Mouse (Mus musculus): ENCODE results near the gene Mst1. TPM values are rescaled to one million over a fixed set of nuclear protein-coding genes. Genes with fewer than 3 reads are reported as not detected.

The Mst1 gene
- total and polyA plus RNA-seq, 2 experiments from 2014 or later, result not detected

GRCm38 (mm10) chr9:108071801-108072200 lies 8.4 kb upstream of the Mst1 start:
- no peak overlapping the region for H3K9ac ChIP-seq (replicated peaks; ENCODE audit: low read length, poor library complexity, severe bottlenecking)
- TF ChIP-seq CTCF (IDR thresholded peaks at IDR 0.05), result no peak
- H3K4me3 ChIP-seq (ENCODE audit: low read depth, low read length), result no peak overlapping the region
- H3K9me3 ChIP-seq (ENCODE audit: low read length), result no peaks in the 10 kb centered on the region
- no peaks in the 10 kb centered on the region for H3K27me3 ChIP-seq (ENCODE audit: insufficient read depth, low read length)
- DNase-seq (ENCODE audit: low spot score) (no peak), ATAC-seq (ENCODE audit: low FRiP score) (no peak)
- no peaks in the 10 kb centered on the region for H3K4me1 ChIP-seq (ENCODE audit: insufficient read depth, low read length)
- H3K36me3 ChIP-seq (ENCODE audit: insufficient read depth, low read length), result peaks cover 24% of the 10 kb centered on the region
- H3K27ac ChIP-seq (ENCODE audit: low read depth, low read length), result no peak overlapping the region
- WGBS, result 91% methylated on average over 4 of the region's 4 CpGs
- H3K4me2 ChIP-seq (ENCODE audit: low read depth, low read length, poor library complexity, severe bottlenecking), result no peak overlapping the region

- Histone ChIP-seq H3K4me2 (ENCODE audit: low read depth, low read length, poor library complexity, severe bottlenecking) (no peak overlapping the region), H3K4me3 (ENCODE audit: low read depth, low read length) (no peak overlapping the region), H3K4me1 (ENCODE audit: insufficient read depth, low read length) (no peaks in the 10 kb centered on the region), H3K9ac (replicated peaks; ENCODE audit: low read length, poor library complexity, severe bottlenecking) (0 out of 2 replicates have a peak overlapping the region, but pooled peaks have one; percentile 13), H3K36me3 (ENCODE audit: insufficient read depth, low read length) (peaks cover 24% of the 10 kb centered on the region), H3K27ac (ENCODE audit: low read depth, low read length) (no peak overlapping the region), H3K9me3 (ENCODE audit: low read length) (no peaks in the 10 kb centered on the region), H3K27me3 (ENCODE audit: insufficient read depth, low read length) (no peaks in the 10 kb centered on the region)
- ATAC-seq (ENCODE audit: low FRiP score) (no peak), DNase-seq (ENCODE audit: low spot score) (no peak)
- WGBS, result 58% methylated on average over 9 of the region's 9 CpGs
- TF ChIP-seq CTCF (IDR thresholded peaks at IDR 0.05), result no peak
These were observed 7.7 kb upstream of the Mst1 start for GRCm38 (mm10) chr9:108072481-108072924.

- no peak overlapping the region for H3K27ac ChIP-seq (ENCODE audit: low read depth, low read length)
- WGBS, result 61% methylated on average over 7 of the region's 7 CpGs
- no peak overlapping the region for H3K4me2 ChIP-seq (ENCODE audit: low read depth, low read length, poor library complexity, severe bottlenecking)
- no peaks in the 10 kb centered on the region for H3K9me3 ChIP-seq (ENCODE audit: low read length)
- DNase-seq (ENCODE audit: low spot score) (no peak), ATAC-seq (ENCODE audit: low FRiP score) (no peak)
- 0 out of 2 replicates have a peak overlapping the region, but pooled peaks have one; percentile 8 for H3K9ac ChIP-seq (replicated peaks; ENCODE audit: low read length, poor library complexity, severe bottlenecking)
- H3K4me3 ChIP-seq (ENCODE audit: low read depth, low read length), result no peak overlapping the region
- H3K36me3 ChIP-seq (ENCODE audit: insufficient read depth, low read length), result peaks cover 24% of the 10 kb centered on the region
- no peaks in the 10 kb centered on the region for H3K27me3 ChIP-seq (ENCODE audit: insufficient read depth, low read length)
- no peak for TF ChIP-seq CTCF (IDR thresholded peaks at IDR 0.05)
- H3K4me1 ChIP-seq (ENCODE audit: insufficient read depth, low read length), result peaks cover 3% of the 10 kb centered on the region; the same call in 1 of the 2 replicates
These were observed 6.9 kb upstream of the Mst1 start for GRCm38 (mm10) chr9:108073141-108073930.

- ATAC-seq (ENCODE audit: low FRiP score), result no peak
- H3K27me3 ChIP-seq (ENCODE audit: insufficient read depth, low read length), result peaks cover 14% of the 10 kb centered on the region; the same call in 1 of the 2 replicates
- H3K9me3 ChIP-seq (ENCODE audit: low read length), result no peaks in the 10 kb centered on the region
- WGBS, result 9% methylated on average over 19 of the region's 19 CpGs
- no peak overlapping the region for H3K27ac ChIP-seq (ENCODE audit: low read depth, low read length)
- peak; percentile 38 for DNase-seq (ENCODE audit: low spot score)
- peak overlapping the region; percentile 20; the same call in 1 of the 2 replicates for H3K4me3 ChIP-seq (ENCODE audit: low read depth, low read length)
- peaks cover 11% of the 10 kb centered on the region for H3K4me1 ChIP-seq (ENCODE audit: insufficient read depth, low read length)
- peaks cover 37% of the 10 kb centered on the region for H3K36me3 ChIP-seq (ENCODE audit: insufficient read depth, low read length)
- H3K4me2 ChIP-seq (ENCODE audit: low read depth, low read length, poor library complexity, severe bottlenecking), result peak overlapping the region; percentile 37
- TF ChIP-seq CTCF (IDR thresholded peaks at IDR 0.05), result no peak
- peak overlapping the region; percentile 39 for H3K9ac ChIP-seq (replicated peaks; ENCODE audit: low read length, poor library complexity, severe bottlenecking)
These were observed 2.3 kb downstream of the Mst1 start for GRCm38 (mm10) chr9:108082549-108082948.

GRCm38 (mm10) chr9:108082988-108083431 lies 2.8 kb downstream of the Mst1 start, which contains the start of gene Rnf123:
Rnf123 (minus strand) TSS chr9:108083346.
- Histone ChIP-seq H3K4me1 (ENCODE audit: insufficient read depth, low read length) (peaks cover 11% of the 10 kb centered on the region), H3K9me3 (ENCODE audit: low read length) (no peaks in the 10 kb centered on the region), H3K4me2 (ENCODE audit: low read depth, low read length, poor library complexity, severe bottlenecking) (peak within 1 kb of the TSS; percentile 37), H3K9ac (replicated peaks; ENCODE audit: low read length, poor library complexity, severe bottlenecking) (peak within 1 kb of the TSS; percentile 39), H3K27ac (ENCODE audit: low read depth, low read length) (no peak within 1 kb of the TSS), H3K27me3 (ENCODE audit: insufficient read depth, low read length) (peaks cover 14% of the 10 kb centered on the region; the same call in 1 of the 2 replicates), H3K36me3 (ENCODE audit: insufficient read depth, low read length) (peaks cover 42% of the 10 kb centered on the region), H3K4me3 (ENCODE audit: low read depth, low read length) (peak within 1 kb of the TSS; percentile 20; the same call in 1 of the 2 replicates)
- 34% methylated on average over 12 of the region's 12 CpGs for WGBS
- ATAC-seq (ENCODE audit: low FRiP score) (no peak), DNase-seq (ENCODE audit: low spot score) (no peak)
- no peak for TF ChIP-seq CTCF (IDR thresholded peaks at IDR 0.05)

GRCm38 (mm10) chr9:108083561-108083960 lies 3.3 kb downstream of the Mst1 start:
- TF ChIP-seq CTCF (IDR thresholded peaks at IDR 0.05), result no peak
- H3K4me2 ChIP-seq (ENCODE audit: low read depth, low read length, poor library complexity, severe bottlenecking), result no peak overlapping the region
- H3K9ac ChIP-seq (replicated peaks; ENCODE audit: low read length, poor library complexity, severe bottlenecking), result no peak overlapping the region
- peaks cover 47% of the 10 kb centered on the region for H3K36me3 ChIP-seq (ENCODE audit: insufficient read depth, low read length)
- H3K9me3 ChIP-seq (ENCODE audit: low read length), result no peaks in the 10 kb centered on the region
- peaks cover 14% of the 10 kb centered on the region; the same call in 1 of the 2 replicates for H3K27me3 ChIP-seq (ENCODE audit: insufficient read depth, low read length)
- H3K4me1 ChIP-seq (ENCODE audit: insufficient read depth, low read length), result peaks cover 5% of the 10 kb centered on the region
- H3K27ac ChIP-seq (ENCODE audit: low read depth, low read length), result no peak overlapping the region
- no peak for DNase-seq (ENCODE audit: low spot score)
- no peak overlapping the region for H3K4me3 ChIP-seq (ENCODE audit: low read depth, low read length)
- no peak for ATAC-seq (ENCODE audit: low FRiP score)
- WGBS, result 85% methylated on average over 6 of the region's 6 CpGs
